Mouse (Mus musculus) right cerebral cortex, adult 2 months (tissue): ENCODE measurements around the gene Tnfrsf1a.

ENCODE experiments used
- DNase-seq, 2 experiments: peaks; one replicate each; pipeline ENCODE4 v3.0.0; 2021 to 2022; ENCODE audit warnings: low spot score in 2 of 2

Gene Tnfrsf1a

GRCm38 (mm10) chr6:125323547-125323946, 25.6 kb upstream of the Tnfrsf1a start:
- DNase-seq = no peak

- DNase-seq = no peak
Observed at GRCm38 (mm10) chr6:125325337-125325736, 23.8 kb upstream of the Tnfrsf1a start.

GRCm38 (mm10) chr6:125328243-125328642, 20.9 kb upstream of the Tnfrsf1a start:
- no peak for DNase-seq

GRCm38 (mm10) chr6:125330626-125331326, 18.4 kb upstream of the Tnfrsf1a start:
- DNase-seq = peak; percentile 65 to 68

- DNase-seq = no peak
Observed at GRCm38 (mm10) chr6:125333112-125333899, 15.9 kb upstream of the Tnfrsf1a start.

GRCm38 (mm10) chr6:125334356-125334755, 14.8 kb upstream of the Tnfrsf1a start:
- DNase-seq = no peak

GRCm38 (mm10) chr6:125338791-125339660, 10.1 kb upstream of the Tnfrsf1a start:
- no peak for DNase-seq

- DNase-seq = no peak
Observed at GRCm38 (mm10) chr6:125340244-125340643, 8.9 kb upstream of the Tnfrsf1a start.

- no peak for DNase-seq
Observed at GRCm38 (mm10) chr6:125342198-125342597, 7.0 kb upstream of the Tnfrsf1a start.

GRCm38 (mm10) chr6:125344084-125344483, 5.1 kb upstream of the Tnfrsf1a start:
- DNase-seq = no peak

- DNase-seq = no peak
Observed at GRCm38 (mm10) chr6:125344866-125345265, 4.3 kb upstream of the Tnfrsf1a start.

- DNase-seq = no peak
Observed at GRCm38 (mm10) chr6:125345625-125346024, 3.5 kb upstream of the Tnfrsf1a start.

GRCm38 (mm10) chr6:125346029-125346428, 3.1 kb upstream of the Tnfrsf1a start:
- no peak for DNase-seq

GRCm38 (mm10) chr6:125349575-125350230, 541 bp downstream of the Tnfrsf1a start:
- no peak for DNase-seq

GRCm38 (mm10) chr6:125350231-125350994, 1.3 kb downstream of the Tnfrsf1a start:
- no peak for DNase-seq

- no peak for DNase-seq
Observed at GRCm38 (mm10) chr6:125350995-125351324, 1.8 kb downstream of the Tnfrsf1a start.

- no peak for DNase-seq
Observed at GRCm38 (mm10) chr6:125351368-125352045, 2.3 kb downstream of the Tnfrsf1a start.

- no peak for DNase-seq
Observed at GRCm38 (mm10) chr6:125352046-125352384, 2.9 kb downstream of the Tnfrsf1a start.

GRCm38 (mm10) chr6:125352811-125353210, 3.6 kb downstream of the Tnfrsf1a start:
- DNase-seq = no peak

- no peak for DNase-seq
Observed at GRCm38 (mm10) chr6:125353221-125353620, 4.1 kb downstream of the Tnfrsf1a start.

- DNase-seq = no peak
Observed at GRCm38 (mm10) chr6:125353655-125354054, 4.5 kb downstream of the Tnfrsf1a start.
